ENCODE assay signal across 9 mouse cellular contexts in the genomic region with DNA sequence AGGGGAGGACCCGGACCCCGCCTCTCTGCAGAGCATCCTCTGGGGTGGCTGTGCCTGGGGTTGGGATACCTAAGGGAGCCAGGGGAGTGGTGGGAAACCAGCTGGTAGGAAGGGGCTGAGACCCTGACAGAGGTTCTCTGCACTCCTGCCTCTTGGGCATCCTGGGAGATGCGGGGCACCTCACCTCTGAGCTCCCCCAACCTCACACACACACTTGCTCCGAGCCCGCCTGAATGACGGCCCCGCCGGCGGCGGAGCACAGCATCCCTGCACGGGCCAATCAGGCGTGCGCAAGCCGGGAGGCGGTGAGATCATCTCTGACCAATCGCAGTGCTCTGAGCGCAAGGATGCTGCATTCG. TPM values are rescaled to one million over a fixed set of nuclear protein-coding genes. Genes with fewer than 3 reads are reported as not detected.
DNase-seq lines count a peak whose midpoint lies in the region; ATAC-seq and TF ChIP-seq lines count a peak whose summit lies in the region.
"Had no signal": no experiment of that assay in that cellular context is flagged by ENCODE, and none has a peak within 500 bp of the region (broad histone marks: within the 10 kb centered on the region; RNA-seq: fewer than 3 reads in every experiment).

No protein-coding gene starts in this region.

- no peak overlapping the region for H3K27ac ChIP-seq in kidney, embryonic 16.5 days (ENCODE audit: low read length)
- H3K27ac ChIP-seq in embryonic facial prominence, embryonic 11.5 days (replicated peaks; ENCODE audit: low read depth, low read length) = no peak overlapping the region
- peak overlapping the region; percentile 92 for H3K27ac ChIP-seq in hindbrain, postnatal 0 days
- H3K27ac ChIP-seq in limb, embryonic 15.5 days = no peak overlapping the region
- H3K27ac ChIP-seq in thymus, adult 2 months (ENCODE audit: control insufficient read depth, insufficient read depth, low read length) = no peak overlapping the region
- H3K27ac ChIP-seq: liver, embryonic 14.5 days had no signal

- no peak for DNase-seq in kidney, adult 9 months
- DNase-seq in embryonic facial prominence, embryonic 11.5 days (ENCODE audit: low spot score) = peak; percentile 76
- DNase-seq in hindbrain, postnatal 0 days (ENCODE audit: low spot score) = peak; percentile 94
- peak; percentile 82 for DNase-seq in right cerebral cortex, postnatal 4 days
- DNase-seq in spleen, postnatal 10 days (ENCODE audit: low spot score in 2 of 2) = no peak
- no peak for DNase-seq in thymus, adult 2 months

- H3K27me3 ChIP-seq in kidney, embryonic 16.5 days (ENCODE audit: insufficient read depth, low read length) = peaks cover 20% of the 10 kb centered on the region
- peaks cover 10% of the 10 kb centered on the region for H3K27me3 ChIP-seq in embryonic facial prominence, embryonic 11.5 days (ENCODE audit: control insufficient read depth, insufficient read depth, low read length)
- H3K27me3 ChIP-seq in hindbrain, postnatal 0 days (ENCODE audit: insufficient read depth, low read length) = no peaks in the 10 kb centered on the region
- peaks cover 40% of the 10 kb centered on the region for H3K27me3 ChIP-seq in limb, embryonic 15.5 days
- no peaks in the 10 kb centered on the region for H3K27me3 ChIP-seq in thymus, adult 2 months (ENCODE audit: control insufficient read depth, insufficient read depth, low read length)

- WGBS in kidney, embryonic 16.5 days = 14% methylated on average over 18 of the region's 18 CpGs
- 6% methylated on average over 18 of the region's 18 CpGs for WGBS in embryonic facial prominence, embryonic 11.5 days
- WGBS in hindbrain, postnatal 0 days = 5% methylated on average over 18 of the region's 18 CpGs
- WGBS in limb, embryonic 15.5 days = 7% methylated on average over 18 of the region's 18 CpGs
- WGBS in thymus, adult 2 months = 92% methylated on average over 18 of the region's 18 CpGs

- H3K4me3 ChIP-seq in kidney, embryonic 16.5 days (ENCODE audit: low read length) = peak overlapping the region; percentile 46; the same call in 1 of the 2 replicates
- peak overlapping the region; percentile 53 for H3K4me3 ChIP-seq in embryonic facial prominence, embryonic 11.5 days (ENCODE audit: low read depth, low read length)
- H3K4me3 ChIP-seq in hindbrain, postnatal 0 days (ENCODE audit: low read length) = peak overlapping the region; percentile 80
- H3K4me3 ChIP-seq in limb, embryonic 15.5 days = peak overlapping the region; percentile 49
- no peak overlapping the region for H3K4me3 ChIP-seq in thymus, adult 2 months (ENCODE audit: control insufficient read depth, insufficient read depth, low read length)

- TF ChIP-seq POLR2A in thymus, adult 2 months (IDR thresholded peaks at IDR 0.05; ENCODE audit: control insufficient read depth, extremely low read depth, insufficient read depth, low read length, poor library complexity) = no peak

- H3K9ac ChIP-seq in kidney, embryonic 16.5 days (replicated peaks; ENCODE audit: low read length) = no peak overlapping the region
- no peak overlapping the region; the same call in none of the 2 replicates for H3K9ac ChIP-seq in embryonic facial prominence, embryonic 11.5 days (replicated peaks; ENCODE audit: low read length)
- peak overlapping the region; percentile 94 for H3K9ac ChIP-seq in hindbrain, postnatal 0 days (replicated peaks; ENCODE audit: low read length)
- H3K9ac ChIP-seq in limb, embryonic 15.5 days = no peak overlapping the region
- H3K9ac ChIP-seq: liver, embryonic 14.5 days had no signal

- peaks cover 14% of the 10 kb centered on the region for H3K4me1 ChIP-seq in kidney, embryonic 16.5 days (ENCODE audit: insufficient read depth, low read length)
- peaks cover 9% of the 10 kb centered on the region for H3K4me1 ChIP-seq in embryonic facial prominence, embryonic 11.5 days (ENCODE audit: control insufficient read depth, insufficient read depth, low read length)
- H3K4me1 ChIP-seq in hindbrain, postnatal 0 days (ENCODE audit: insufficient read depth, low read length) = peaks cover 19% of the 10 kb centered on the region; the same call in 1 of the 2 replicates
- H3K4me1 ChIP-seq in limb, embryonic 15.5 days = peaks cover 17% of the 10 kb centered on the region
- H3K4me1 ChIP-seq in thymus, adult 2 months (replicated peaks; ENCODE audit: control insufficient read depth, insufficient read depth, low read length) = no peaks in the 10 kb centered on the region

- H3K9me3 ChIP-seq in kidney, embryonic 16.5 days (ENCODE audit: low read length) = no peaks in the 10 kb centered on the region
- H3K9me3 ChIP-seq in embryonic facial prominence, embryonic 11.5 days (replicated peaks; ENCODE audit: control insufficient read depth, low read length) = no peaks in the 10 kb centered on the region
- no peaks in the 10 kb centered on the region for H3K9me3 ChIP-seq in hindbrain, postnatal 0 days (ENCODE audit: low read length)
- H3K9me3 ChIP-seq in limb, embryonic 15.5 days = no peaks in the 10 kb centered on the region

- H3K36me3 ChIP-seq in kidney, embryonic 16.5 days (ENCODE audit: insufficient read depth, low read length) = peaks cover 8% of the 10 kb centered on the region; the same call in 1 of the 2 replicates
- no peaks in the 10 kb centered on the region for H3K36me3 ChIP-seq in embryonic facial prominence, embryonic 11.5 days (replicated peaks; ENCODE audit: control insufficient read depth, insufficient read depth, low read depth, low read length)
- H3K36me3 ChIP-seq in hindbrain, postnatal 0 days (ENCODE audit: insufficient read depth, low read length) = peaks cover 22% of the 10 kb centered on the region
- H3K36me3 ChIP-seq in limb, embryonic 15.5 days = peaks cover 18% of the 10 kb centered on the region
- peaks cover 33% of the 10 kb centered on the region for H3K36me3 ChIP-seq in thymus, adult 2 months (ENCODE audit: control insufficient read depth, insufficient read depth, low read length)

- 0 out of 2 replicates have a peak overlapping the region, but pooled peaks have one; percentile 77 for H3K4me2 ChIP-seq in kidney, embryonic 16.5 days (replicated peaks; ENCODE audit: low read depth, low read length)
- H3K4me2 ChIP-seq in embryonic facial prominence, embryonic 11.5 days (ENCODE audit: low read depth, low read length) = peak overlapping the region; percentile 97
- peak overlapping the region; percentile 74 for H3K4me2 ChIP-seq in hindbrain, postnatal 0 days (ENCODE audit: low read depth, low read length)
- H3K4me2 ChIP-seq in limb, embryonic 15.5 days = peak overlapping the region; percentile 95

- no peak for TF ChIP-seq CTCF in hindbrain, postnatal 0 days (IDR thresholded peaks at IDR 0.05; ENCODE audit: low read depth)
- TF ChIP-seq CTCF in thymus, adult 2 months (IDR thresholded peaks at IDR 0.05; ENCODE audit: borderline replicate concordance, control insufficient read depth, extremely low read depth, insufficient read depth, low read length, poor library complexity) = no peak

- ATAC-seq in kidney, embryonic 16.5 days (ENCODE audit: low FRiP score, low TSS enrichment) = 0 out of 2 replicates have a peak, but pooled peaks have one; percentile 12
- ATAC-seq in embryonic facial prominence, embryonic 11.5 days (replicated peaks; ENCODE audit: insufficient number of reproducible peaks, low FRiP score, low TSS enrichment, low read depth) = peak; percentile 75
- ATAC-seq in hindbrain, postnatal 0 days = peak; percentile 92
- no peak for ATAC-seq in limb, embryonic 15.5 days (ENCODE audit: insufficient number of reproducible peaks, low FRiP score, low TSS enrichment, low read depth)

RNA-seq across cellular contexts. Expression of a gene that starts 1.3 kb away (rescaled TPM):
- 0.16 TPM in 1 of 2 replicates, not detected in the other for polyA plus RNA-seq in kidney, embryonic 16.5 days (2015; fragmentation: Nextera tagmentation; extraction: Ambion mirVana)
- 0.31 and 0.75 TPM in 2 replicates for polyA plus RNA-seq in embryonic facial prominence, embryonic 11.5 days (2014; fragmentation: Nextera tagmentation; extraction: Ambion mirVana)
- total RNA-seq in hindbrain, postnatal 0 days (2014; rRNA removed) = 1.7 and 3.2 TPM in 2 replicates
- 3.6 and 5.1 TPM in 2 replicates for polyA plus RNA-seq in hindbrain, postnatal 0 days (2015; fragmentation: Nextera tagmentation; extraction: Ambion mirVana)
- not detected in 2 replicates for polyA plus RNA-seq in limb, embryonic 15.5 days (2015; fragmentation: Nextera tagmentation; extraction: Ambion mirVana)
- 0.20 and 0.27 TPM in 2 replicates for polyA plus RNA-seq in thymus, adult 2 months (2012; rRNA removed)

RNA-seq across cellular contexts. Expression of a gene that starts 14.9 kb away (rescaled TPM):
- polyA plus RNA-seq in kidney, embryonic 16.5 days (2015; fragmentation: Nextera tagmentation; extraction: Ambion mirVana) = 79.3 and 82.9 TPM in 2 replicates
- polyA plus RNA-seq in embryonic facial prominence, embryonic 11.5 days (2014; fragmentation: Nextera tagmentation; extraction: Ambion mirVana) = 47.8 and 54.3 TPM in 2 replicates
- 75.1 and 81.1 TPM in 2 replicates for total RNA-seq in hindbrain, postnatal 0 days (2014; rRNA removed)
- 48.2 and 49.1 TPM in 2 replicates for polyA plus RNA-seq in hindbrain, postnatal 0 days (2015; fragmentation: Nextera tagmentation; extraction: Ambion mirVana)
- polyA plus RNA-seq in limb, embryonic 15.5 days (2015; fragmentation: Nextera tagmentation; extraction: Ambion mirVana) = 68.5 and 71.7 TPM in 2 replicates
- 169 and 171 TPM in 2 replicates for polyA plus RNA-seq in thymus, adult 2 months (2012; rRNA removed)

RNA-seq across cellular contexts. Expression of a gene that starts 21.3 kb away (rescaled TPM):
- 41.5 and 44.2 TPM in 2 replicates for polyA plus RNA-seq in kidney, embryonic 16.5 days (2015; fragmentation: Nextera tagmentation; extraction: Ambion mirVana)
- 21.1 and 22.2 TPM in 2 replicates for polyA plus RNA-seq in embryonic facial prominence, embryonic 11.5 days (2014; fragmentation: Nextera tagmentation; extraction: Ambion mirVana)
- total RNA-seq in hindbrain, postnatal 0 days (2014; rRNA removed) = 43.8 and 56.9 TPM in 2 replicates
- polyA plus RNA-seq in hindbrain, postnatal 0 days (2015; fragmentation: Nextera tagmentation; extraction: Ambion mirVana) = 49.5 and 52.8 TPM in 2 replicates
- polyA plus RNA-seq in limb, embryonic 15.5 days (2015; fragmentation: Nextera tagmentation; extraction: Ambion mirVana) = 23.0 and 24.7 TPM in 2 replicates
- polyA plus RNA-seq in thymus, adult 2 months (2012; rRNA removed) = 104 and 106 TPM in 2 replicates

RNA-seq across cellular contexts. Expression of a gene that starts 29.3 kb away (rescaled TPM):
- 113 and 115 TPM in 2 replicates for polyA plus RNA-seq in kidney, embryonic 16.5 days (2015; fragmentation: Nextera tagmentation; extraction: Ambion mirVana)
- polyA plus RNA-seq in embryonic facial prominence, embryonic 11.5 days (2014; fragmentation: Nextera tagmentation; extraction: Ambion mirVana) = 79.2 and 89.8 TPM in 2 replicates
- total RNA-seq in hindbrain, postnatal 0 days (2014; rRNA removed) = 108 and 116 TPM in 2 replicates
- 61.1 and 65.3 TPM in 2 replicates for polyA plus RNA-seq in hindbrain, postnatal 0 days (2015; fragmentation: Nextera tagmentation; extraction: Ambion mirVana)
- 84.4 and 101 TPM in 2 replicates for polyA plus RNA-seq in limb, embryonic 15.5 days (2015; fragmentation: Nextera tagmentation; extraction: Ambion mirVana)
- 220 and 239 TPM in 2 replicates for polyA plus RNA-seq in thymus, adult 2 months (2012; rRNA removed)

RNA-seq across cellular contexts. Expression of a gene that starts 33.3 kb away (rescaled TPM):
- 0.21 and 0.29 TPM in 2 replicates for polyA plus RNA-seq in kidney, embryonic 16.5 days (2015; fragmentation: Nextera tagmentation; extraction: Ambion mirVana)
- polyA plus RNA-seq in embryonic facial prominence, embryonic 11.5 days (2014; fragmentation: Nextera tagmentation; extraction: Ambion mirVana) = 0.24 TPM in 1 of 2 replicates, not detected in the other
- total RNA-seq in hindbrain, postnatal 0 days (2014; rRNA removed) = 0.78 and 1.6 TPM in 2 replicates
- polyA plus RNA-seq in hindbrain, postnatal 0 days (2015; fragmentation: Nextera tagmentation; extraction: Ambion mirVana) = 0.58 and 0.76 TPM in 2 replicates
- polyA plus RNA-seq in limb, embryonic 15.5 days (2015; fragmentation: Nextera tagmentation; extraction: Ambion mirVana) = 0.12 and 0.13 TPM in 2 replicates
- 1.9 and 2.3 TPM in 2 replicates for polyA plus RNA-seq in thymus, adult 2 months (2012; rRNA removed)

Comparison
In these comparisons a context has a peak if more than half of its experiments do, and no peak if none do; other contexts are left out.
1. DNase-seq: peak in embryonic facial prominence, embryonic 11.5 days (single experiment), hindbrain, postnatal 0 days (single experiment) and right cerebral cortex, postnatal 4 days (single experiment); none in kidney, adult 9 months (single experiment), spleen, postnatal 10 days (0 of 2) and thymus, adult 2 months (single experiment).
2. Peak in every context shown above with its lines, with median percentiles within 50 percentile points of each other: H3K4me2 ChIP-seq.